Mouse (Mus musculus) ES-Bruce4 (cell line): ENCODE measurements around the gene Clca1.

Experiments used
- CTCF ChIP-seq: IDR thresholded peaks from one replicate; pipeline ENCODE4 v1.8.1; 2011; ENCODE audit warnings: low read depth, low read length
- EP300 ChIP-seq: IDR thresholded peaks from 2 replicates; pipeline ENCODE4 v1.6.1; 2011; ENCODE audit warnings: low read depth, low read length; ENCODE audit not compliant: insufficient read depth
- POLR2A ChIP-seq: IDR thresholded peaks from one replicate; pipeline ENCODE4 v1.8.1; 2011; ENCODE audit warnings: low read length; ENCODE audit not compliant: insufficient read depth

- TF ChIP-seq POLR2A (no peak), CTCF (no peak), EP300 (no peak)
Measured at GRCm38 (mm10) chr3:145068964-145069363, 36.4 kb upstream of the Clca1 start.
